Mouse (Mus musculus): ENCODE measurements around the gene Efhd2.

The Efhd2 gene

GRCm38 (mm10) chr4:141895772-141896171 is 21.1 kb upstream of the Efhd2 start:
- H3K36me3 ChIP-seq (ENCODE audit: control insufficient read depth, insufficient read depth, low read length, poor library complexity, severe bottlenecking) = no peaks in the 10 kb centered on the region
- DNase-seq (ENCODE audit: low read depth, low spot score) = no peak
- no peaks in the 10 kb centered on the region for H3K27me3 ChIP-seq (ENCODE audit: control insufficient read depth, insufficient read depth, low read length, poor library complexity, severe bottlenecking)

- no peak for DNase-seq (ENCODE audit: low read depth, low spot score)
- H3K36me3 ChIP-seq (ENCODE audit: control insufficient read depth, insufficient read depth, low read length, poor library complexity, severe bottlenecking) = no peaks in the 10 kb centered on the region
- no peaks in the 10 kb centered on the region for H3K27me3 ChIP-seq (ENCODE audit: control insufficient read depth, insufficient read depth, low read length, poor library complexity, severe bottlenecking)
Measured at GRCm38 (mm10) chr4:141893157-141893784, 18.6 kb upstream of the Efhd2 start.

GRCm38 (mm10) chr4:141886385-141886968 is 11.8 kb upstream of the Efhd2 start:
- no peak for DNase-seq (ENCODE audit: low read depth, low spot score)
- no peaks in the 10 kb centered on the region for H3K36me3 ChIP-seq (ENCODE audit: control insufficient read depth, insufficient read depth, low read length, poor library complexity, severe bottlenecking)
- H3K27me3 ChIP-seq (ENCODE audit: control insufficient read depth, insufficient read depth, low read length, poor library complexity, severe bottlenecking) = no peaks in the 10 kb centered on the region; the same call in 1 of the 2 replicates

GRCm38 (mm10) chr4:141885451-141885850 is 10.7 kb upstream of the Efhd2 start:
- Histone ChIP-seq H3K27me3 (ENCODE audit: control insufficient read depth, insufficient read depth, low read length, poor library complexity, severe bottlenecking) (no peaks in the 10 kb centered on the region; the same call in 1 of the 2 replicates), H3K36me3 (ENCODE audit: control insufficient read depth, insufficient read depth, low read length, poor library complexity, severe bottlenecking) (no peaks in the 10 kb centered on the region)
- DNase-seq (ENCODE audit: low read depth, low spot score) = no peak

DNA sequence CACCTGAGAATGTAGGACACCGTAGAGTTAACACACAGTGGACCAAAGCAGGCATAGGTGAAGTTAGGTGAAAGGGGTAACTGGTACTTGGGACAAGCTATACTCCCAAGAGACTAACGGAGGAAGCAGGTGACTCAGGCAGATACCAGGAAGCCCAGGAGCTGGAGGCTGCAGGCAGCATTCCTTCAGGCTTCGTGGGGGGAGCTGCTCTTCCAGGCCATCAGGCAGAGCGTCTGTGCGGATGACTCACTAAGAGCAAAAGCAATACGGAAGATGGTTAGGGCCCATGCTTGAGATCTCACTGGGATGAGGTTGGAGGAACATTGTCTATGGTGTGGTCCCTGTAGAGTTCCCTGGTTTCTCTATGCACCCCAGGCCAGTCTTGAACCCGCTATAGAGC is 8.1 kb upstream of the Efhd2 start:
- no peak for DNase-seq (ENCODE audit: low read depth, low spot score)
- H3K36me3 ChIP-seq (ENCODE audit: control insufficient read depth, insufficient read depth, low read length, poor library complexity, severe bottlenecking) = no peaks in the 10 kb centered on the region
- no peaks in the 10 kb centered on the region for H3K27me3 ChIP-seq (ENCODE audit: control insufficient read depth, insufficient read depth, low read length, poor library complexity, severe bottlenecking)

- no peaks in the 10 kb centered on the region for H3K27me3 ChIP-seq (ENCODE audit: control insufficient read depth, insufficient read depth, low read length, poor library complexity, severe bottlenecking)
- no peak for DNase-seq (ENCODE audit: low read depth, low spot score)
Measured at GRCm38 (mm10) chr4:141881950-141882349, 7.2 kb upstream of the Efhd2 start.

GRCm38 (mm10) chr4:141881289-141881914 is 6.7 kb upstream of the Efhd2 start:
- Histone ChIP-seq H3K36me3 (ENCODE audit: control insufficient read depth, insufficient read depth, low read length, poor library complexity, severe bottlenecking) (no peaks in the 10 kb centered on the region), H3K27me3 (ENCODE audit: control insufficient read depth, insufficient read depth, low read length, poor library complexity, severe bottlenecking) (no peaks in the 10 kb centered on the region)
- no peak for DNase-seq (ENCODE audit: low read depth, low spot score)

More at GRCm38 (mm10) chr4:141881950-141882349, 7.2 kb upstream of the Efhd2 start:
- no peaks in the 10 kb centered on the region for H3K36me3 ChIP-seq (ENCODE audit: control insufficient read depth, insufficient read depth, low read length, poor library complexity, severe bottlenecking)

GRCm38 (mm10) chr4:141879875-141880274 is 5.2 kb upstream of the Efhd2 start:
- no peak for DNase-seq (ENCODE audit: low read depth, low spot score)
- Histone ChIP-seq H3K27me3 (ENCODE audit: control insufficient read depth, insufficient read depth, low read length, poor library complexity, severe bottlenecking) (no peaks in the 10 kb centered on the region; the same call in 1 of the 2 replicates), H3K36me3 (ENCODE audit: control insufficient read depth, insufficient read depth, low read length, poor library complexity, severe bottlenecking) (no peaks in the 10 kb centered on the region)

- Histone ChIP-seq H3K27me3 (ENCODE audit: control insufficient read depth, insufficient read depth, low read length, poor library complexity, severe bottlenecking) (no peaks in the 10 kb centered on the region; the same call in 1 of the 2 replicates), H3K36me3 (ENCODE audit: control insufficient read depth, insufficient read depth, low read length, poor library complexity, severe bottlenecking) (no peaks in the 10 kb centered on the region)
- DNase-seq (ENCODE audit: low read depth, low spot score) = no peak
Measured at GRCm38 (mm10) chr4:141879074-141879473, 4.4 kb upstream of the Efhd2 start.

- Histone ChIP-seq H3K36me3 (ENCODE audit: control insufficient read depth, insufficient read depth, low read length, poor library complexity, severe bottlenecking) (no peaks in the 10 kb centered on the region), H3K27me3 (ENCODE audit: control insufficient read depth, insufficient read depth, low read length, poor library complexity, severe bottlenecking) (no peaks in the 10 kb centered on the region; the same call in 1 of the 2 replicates)
- no peak for DNase-seq (ENCODE audit: low read depth, low spot score)
Measured at GRCm38 (mm10) chr4:141878621-141879020, 3.9 kb upstream of the Efhd2 start.

GRCm38 (mm10) chr4:141875481-141876108 is 875 bp upstream of the Efhd2 start:
- Histone ChIP-seq H3K36me3 (ENCODE audit: control insufficient read depth, insufficient read depth, low read length, poor library complexity, severe bottlenecking) (no peaks in the 10 kb centered on the region; the same call in 1 of the 2 replicates), H3K27me3 (ENCODE audit: control insufficient read depth, insufficient read depth, low read length, poor library complexity, severe bottlenecking) (no peaks in the 10 kb centered on the region; the same call in 1 of the 2 replicates)
- no peak for DNase-seq (ENCODE audit: low read depth, low spot score)

GRCm38 (mm10) chr4:141874111-141874600 is 564 bp downstream of the Efhd2 start:
- no peak for DNase-seq (ENCODE audit: low read depth, low spot score)
- H3K36me3 ChIP-seq (ENCODE audit: control insufficient read depth, insufficient read depth, low read length, poor library complexity, severe bottlenecking) = no peaks in the 10 kb centered on the region; the same call in none of the 2 replicates
- H3K27me3 ChIP-seq (ENCODE audit: control insufficient read depth, insufficient read depth, low read length, poor library complexity, severe bottlenecking) = no peaks in the 10 kb centered on the region; the same call in 1 of the 2 replicates

- Histone ChIP-seq H3K36me3 (ENCODE audit: control insufficient read depth, insufficient read depth, low read length, poor library complexity, severe bottlenecking) (no peaks in the 10 kb centered on the region; the same call in none of the 2 replicates), H3K27me3 (ENCODE audit: control insufficient read depth, insufficient read depth, low read length, poor library complexity, severe bottlenecking) (no peaks in the 10 kb centered on the region; the same call in 1 of the 2 replicates)
- DNase-seq (ENCODE audit: low read depth, low spot score) = no peak
Measured at GRCm38 (mm10) chr4:141872977-141873376, 1.7 kb downstream of the Efhd2 start.

DNA sequence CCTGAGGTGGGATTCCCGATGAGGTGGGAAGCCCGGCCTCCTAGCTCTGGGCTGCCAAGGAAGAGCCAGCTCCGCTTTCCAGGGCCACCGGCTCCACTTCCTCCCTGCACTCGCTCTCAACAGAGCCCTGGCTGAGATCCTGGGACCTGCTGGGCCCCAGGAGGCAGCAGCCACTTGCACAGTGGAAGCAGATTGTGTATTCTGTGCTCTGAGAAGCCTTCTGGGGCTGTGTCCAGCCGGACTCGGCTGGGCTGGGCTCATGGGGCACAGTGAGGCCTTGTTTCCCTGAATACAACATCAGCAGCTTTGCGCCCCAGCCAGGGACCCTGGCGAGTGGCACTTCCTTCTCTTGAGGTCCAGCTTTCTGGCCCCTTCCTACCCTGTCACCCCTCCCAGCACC is 2.8 kb downstream of the Efhd2 start:
- no peak for DNase-seq (ENCODE audit: low read depth, low spot score)
- no peaks in the 10 kb centered on the region; the same call in none of the 2 replicates for H3K36me3 ChIP-seq (ENCODE audit: control insufficient read depth, insufficient read depth, low read length, poor library complexity, severe bottlenecking)
- no peaks in the 10 kb centered on the region; the same call in 1 of the 2 replicates for H3K27me3 ChIP-seq (ENCODE audit: control insufficient read depth, insufficient read depth, low read length, poor library complexity, severe bottlenecking)

All from splenic B cell, adult 2 months (primary cell).